Mouse (Mus musculus) stomach, embryonic 16.5 days (tissue): ENCODE data around the gene Spdl1. TPM values are rescaled to one million over a fixed set of nuclear protein-coding genes. Genes with fewer than 3 reads are reported as not detected.

ENCODE experiments used
- ATAC-seq: fragments of 200-750 bp; cut with Nextera tagmentation; 2 replicates; pipeline ENCODE4 v1.8.0; 2017; ENCODE audit warnings: moderate number of reproducible peaks, moderate TSS enrichment; ENCODE audit not compliant: insufficient read depth, low FRiP score
- H3K27ac ChIP-seq: fragments of 300-500 bp; sonication (generic); 2 replicates; pipeline ENCODE4 v1.5.1; 2014; ENCODE audit warnings: low read length
- H3K27me3 ChIP-seq: fragments of 300-500 bp; sonication (generic); 2 replicates; pipeline ENCODE4 v1.6.1; 2014; ENCODE audit warnings: low read length, control low read depth, mixed read lengths; ENCODE audit not compliant: control insufficient read depth, insufficient read depth
- H3K36me3 ChIP-seq: fragments of 300-500 bp; sonication (generic); 2 replicates; pipeline ENCODE4 v1.6.1; 2014; ENCODE audit warnings: low read length; ENCODE audit not compliant: control insufficient read depth, insufficient read depth
- H3K4me1 ChIP-seq: fragments of 300-500 bp; sonication (generic); 2 replicates; pipeline ENCODE4 v1.6.1; 2014; ENCODE audit warnings: low read length, control low read depth, mixed read lengths; ENCODE audit not compliant: control insufficient read depth, insufficient read depth
- H3K4me2 ChIP-seq: fragments of 300-500 bp; sonication (generic); 2 replicates; pipeline ENCODE4 v1.6.1; 2014; ENCODE audit warnings: low read depth, low read length, mixed read lengths
- H3K4me3 ChIP-seq: fragments of 300-500 bp; sonication (generic); replicated peaks from 2 replicates; pipeline ENCODE4 v1.5.1; 2014; ENCODE audit warnings: mild to moderate bottlenecking, low read length
- H3K9ac ChIP-seq: fragments of 300-500 bp; sonication (generic); 2 replicates; pipeline ENCODE4 v1.6.1; 2014; ENCODE audit warnings: low read length
- H3K9me3 ChIP-seq: fragments of 300-500 bp; sonication (generic); replicated peaks from 2 replicates; pipeline ENCODE4 v1.6.1; 2016; ENCODE audit warnings: low read length, control low read depth; ENCODE audit not compliant: control insufficient read depth
- WGBS: fragments of 180-500 bp; shearing (Covaris S2); extraction: QIAGEN DNeasy Blood & Tissue Kit; methylation state at CpG from one replicate; pipeline ENCODE4 v1.1.7; 2014; 5-methylcytosine and 5-hydroxymethylcytosine counted together
- polyA plus RNA-seq: library from polyadenylated mRNA; unstranded; fragments of >200 nt; fragmentation: Nextera tagmentation; extraction: Ambion mirVana; gene quantifications from 2 replicates; pipeline ENCODE4 v1.2.1, GENCODE M21; 2015

Spdl1 gene
- polyA plus RNA-seq, 1 experiment from 2014 or later, result 16.3 TPM

DNA sequence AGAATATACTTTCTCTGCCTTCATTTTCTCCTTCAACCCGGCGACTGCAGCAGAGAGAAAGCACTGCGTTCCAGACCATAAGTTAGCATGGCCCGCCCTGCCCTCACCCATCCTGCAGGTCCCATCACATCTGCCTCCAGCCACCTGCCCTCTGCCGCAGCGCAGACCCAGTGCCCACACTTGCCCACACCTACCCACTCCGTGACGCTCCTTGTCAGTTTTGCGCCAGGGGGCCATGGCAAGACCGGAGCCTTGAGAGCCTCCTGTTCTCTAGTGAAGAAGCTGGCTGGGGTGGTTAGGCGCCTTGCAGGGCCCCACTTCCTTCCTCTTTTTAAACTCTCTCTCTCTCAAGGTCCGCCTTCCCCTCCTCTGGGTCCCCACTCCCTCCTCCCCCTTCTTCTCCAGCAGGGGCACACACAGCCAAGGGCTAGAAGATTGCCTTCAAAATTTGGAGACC, 49.8 kb downstream of the Spdl1 start, which contains the start of gene Dock2:
Gene Dock2, minus strand, starts transcription at position 306 of the 457 bp plus-strand sequence.
- H3K36me3 ChIP-seq, result no peaks in the 10 kb centered on the region
- H3K4me1 ChIP-seq, result no peaks in the 10 kb centered on the region
- no peak for ATAC-seq
- H3K27ac ChIP-seq, result no peak within 1 kb of the TSS
- no peaks in the 10 kb centered on the region for H3K27me3 ChIP-seq
- H3K4me3 ChIP-seq, result peak within 1 kb of the TSS; percentile 1; the same call in 1 of the 2 replicates
- no peak within 1 kb of the TSS for H3K9ac ChIP-seq
- no peaks in the 10 kb centered on the region for H3K9me3 ChIP-seq
- WGBS, result 74% methylated on average over 12 of the region's 12 CpGs
- H3K4me2 ChIP-seq, result 0 out of 2 replicates have a peak within 1 kb of the TSS, but pooled peaks have one; percentile 25

DNA sequence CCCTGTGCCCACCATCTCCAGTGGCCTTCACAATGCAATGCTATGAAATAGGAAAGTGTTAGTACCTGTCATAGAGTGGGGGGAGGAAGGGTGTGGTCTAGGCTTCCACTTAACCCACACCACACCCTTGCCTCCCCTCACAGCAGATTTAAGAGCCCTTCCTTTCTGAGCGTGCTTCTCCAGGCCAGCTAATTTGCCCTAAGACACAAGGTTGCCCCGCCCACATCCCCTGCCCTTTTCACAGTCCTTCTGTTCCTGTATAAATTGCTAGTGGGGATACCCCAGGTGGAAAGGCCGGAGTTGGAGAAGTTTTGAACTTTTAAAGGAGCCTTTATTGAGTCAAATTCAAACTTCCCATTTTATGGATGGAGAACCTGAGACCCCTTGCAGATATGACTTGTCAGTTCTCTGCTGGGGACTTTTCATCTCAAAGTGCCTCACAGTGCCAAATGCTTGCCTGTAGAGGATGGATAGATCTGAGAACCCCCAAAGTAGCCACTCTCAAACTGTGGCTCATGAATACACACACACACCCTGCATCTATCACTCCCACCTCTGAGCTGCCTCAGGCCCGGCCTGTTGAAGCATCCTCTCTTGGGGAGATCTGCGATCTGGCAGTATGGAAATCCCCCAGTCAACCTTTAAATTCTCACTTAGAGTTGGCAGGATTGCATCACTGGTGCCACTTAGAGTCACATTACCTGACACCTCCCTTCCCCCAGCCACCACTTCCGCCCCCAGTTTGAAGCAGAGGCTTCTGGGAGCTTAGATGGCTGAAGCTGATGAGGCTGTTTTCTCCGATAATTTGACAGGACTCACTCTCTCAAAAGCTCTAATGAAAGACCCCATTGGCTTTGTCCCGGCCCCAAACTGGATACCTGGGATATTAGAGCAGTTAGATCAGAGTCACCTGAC, 50.7 kb downstream of the Spdl1 start:
- peak overlapping the region; percentile 1; the same call in 1 of the 2 replicates for H3K4me3 ChIP-seq
- H3K9ac ChIP-seq, result no peak overlapping the region
- ATAC-seq, result peak; percentile 16; the same call in 1 of the 2 replicates
- H3K4me1 ChIP-seq, result no peaks in the 10 kb centered on the region
- H3K27me3 ChIP-seq, result no peaks in the 10 kb centered on the region
- no peaks in the 10 kb centered on the region for H3K36me3 ChIP-seq
- 67% methylated on average over 8 of the region's 8 CpGs for WGBS
- no peak overlapping the region for H3K27ac ChIP-seq
- H3K9me3 ChIP-seq, result no peaks in the 10 kb centered on the region
- 0 out of 2 replicates have a peak overlapping the region, but pooled peaks have one; percentile 25 for H3K4me2 ChIP-seq

DNA sequence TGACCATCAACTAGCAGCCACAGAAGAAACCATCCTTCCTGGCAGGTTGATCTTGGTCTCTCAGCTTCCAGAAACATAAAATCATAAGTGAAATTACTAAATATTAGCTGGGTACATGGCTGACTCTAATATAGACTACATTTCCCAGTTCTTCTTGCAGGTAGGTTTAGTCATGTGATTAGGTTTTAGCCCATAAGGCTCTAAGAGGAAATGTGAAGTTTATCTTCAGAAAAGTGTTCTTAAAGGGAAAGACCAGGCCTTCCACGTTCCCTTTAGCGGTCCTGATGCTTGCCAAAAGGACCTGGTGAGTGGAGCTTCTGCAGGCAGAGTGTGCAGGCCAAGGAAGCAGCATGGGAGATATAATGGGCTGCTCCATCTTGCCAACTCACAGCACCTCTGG, 52.7 kb downstream of the Spdl1 start:
- no peak overlapping the region for H3K9ac ChIP-seq
- no peak overlapping the region for H3K4me2 ChIP-seq
- no peak for ATAC-seq
- no peaks in the 10 kb centered on the region for H3K4me1 ChIP-seq
- 76% methylated on average over 2 of the region's 2 CpGs for WGBS
- H3K27ac ChIP-seq, result no peak overlapping the region
- no peaks in the 10 kb centered on the region for H3K36me3 ChIP-seq
- no peak overlapping the region for H3K4me3 ChIP-seq
- no peaks in the 10 kb centered on the region for H3K9me3 ChIP-seq
- no peaks in the 10 kb centered on the region for H3K27me3 ChIP-seq

DNA sequence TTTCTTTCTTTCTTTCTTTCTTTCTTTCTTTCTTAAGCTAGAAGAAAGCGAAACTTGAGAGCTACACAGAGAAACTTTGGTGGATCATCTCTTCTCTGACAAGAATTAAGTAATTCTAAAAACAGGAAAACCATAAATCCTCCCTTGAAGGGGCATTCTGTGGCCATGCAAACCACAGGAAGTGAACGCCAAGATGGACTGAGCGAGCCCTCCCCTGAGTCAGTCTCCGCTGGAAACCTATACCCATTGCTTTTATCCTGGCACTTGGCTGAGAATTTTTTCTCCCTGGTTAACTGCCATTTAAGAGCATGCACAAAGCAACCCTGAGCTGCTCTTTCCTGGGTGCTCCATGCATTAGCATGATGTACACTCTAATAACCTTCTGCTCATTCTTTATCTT, 53.5 kb downstream of the Spdl1 start:
- Histone ChIP-seq H3K9ac (no peak overlapping the region), H3K4me1 (no peaks in the 10 kb centered on the region), H3K27ac (no peak overlapping the region), H3K9me3 (no peaks in the 10 kb centered on the region), H3K4me3 (no peak overlapping the region), H3K4me2 (no peak overlapping the region), H3K36me3 (no peaks in the 10 kb centered on the region), H3K27me3 (no peaks in the 10 kb centered on the region)
- ATAC-seq, result no peak
- 79% methylated on average over 4 of the region's 4 CpGs for WGBS

DNA sequence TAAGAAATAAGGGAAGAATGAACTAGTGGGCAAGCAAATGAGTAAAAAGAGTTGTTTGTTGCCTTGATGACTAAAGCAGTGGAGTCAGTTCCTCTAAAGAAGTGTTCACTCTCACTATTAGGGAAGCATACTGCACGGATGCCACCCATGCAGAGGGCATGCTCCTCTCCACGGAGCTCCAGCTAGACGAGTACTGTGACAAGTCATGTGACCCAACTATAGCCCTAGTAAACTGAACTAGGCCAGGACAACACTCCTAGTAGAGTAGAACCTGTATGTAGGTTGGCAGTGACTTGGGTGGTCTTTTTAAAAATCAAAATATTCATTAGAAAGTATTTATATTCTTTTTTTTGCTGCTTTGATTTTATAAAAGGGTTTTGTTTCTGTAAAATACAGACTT, 55.1 kb downstream of the Spdl1 start:
- no peak for ATAC-seq
- Histone ChIP-seq H3K9ac (no peak overlapping the region), H3K4me2 (no peak overlapping the region), H3K27ac (no peak overlapping the region), H3K36me3 (no peaks in the 10 kb centered on the region), H3K27me3 (no peaks in the 10 kb centered on the region), H3K4me1 (no peaks in the 10 kb centered on the region), H3K4me3 (no peak overlapping the region), H3K9me3 (no peaks in the 10 kb centered on the region)
- WGBS, result 69% methylated on average over 3 of the region's 3 CpGs

DNA sequence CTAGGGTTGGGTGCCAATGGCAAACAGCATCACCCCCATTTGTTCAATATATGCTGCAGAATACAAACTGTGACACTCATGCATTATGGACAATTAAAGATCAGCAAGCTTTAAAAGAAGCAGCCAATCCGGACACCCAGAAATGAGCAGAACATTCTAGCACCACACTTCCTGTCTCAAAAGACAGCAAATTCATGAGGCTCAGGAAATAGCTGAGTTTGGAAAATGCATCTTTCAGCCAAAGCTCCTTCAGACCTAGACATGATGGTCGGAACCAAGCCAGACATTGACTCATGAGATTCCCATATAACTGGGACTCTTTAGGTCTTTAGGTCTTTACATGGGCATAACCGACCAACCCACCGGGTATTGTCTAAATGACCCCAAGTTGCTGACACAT, 55.9 kb downstream of the Spdl1 start:
- Histone ChIP-seq H3K9me3 (no peaks in the 10 kb centered on the region), H3K9ac (no peak overlapping the region), H3K4me1 (no peaks in the 10 kb centered on the region), H3K27me3 (no peaks in the 10 kb centered on the region), H3K27ac (no peak overlapping the region), H3K36me3 (no peaks in the 10 kb centered on the region), H3K4me3 (no peak overlapping the region), H3K4me2 (no peak overlapping the region)
- no peak for ATAC-seq
- WGBS, result 84% methylated on average over 4 of the region's 4 CpGs

DNA sequence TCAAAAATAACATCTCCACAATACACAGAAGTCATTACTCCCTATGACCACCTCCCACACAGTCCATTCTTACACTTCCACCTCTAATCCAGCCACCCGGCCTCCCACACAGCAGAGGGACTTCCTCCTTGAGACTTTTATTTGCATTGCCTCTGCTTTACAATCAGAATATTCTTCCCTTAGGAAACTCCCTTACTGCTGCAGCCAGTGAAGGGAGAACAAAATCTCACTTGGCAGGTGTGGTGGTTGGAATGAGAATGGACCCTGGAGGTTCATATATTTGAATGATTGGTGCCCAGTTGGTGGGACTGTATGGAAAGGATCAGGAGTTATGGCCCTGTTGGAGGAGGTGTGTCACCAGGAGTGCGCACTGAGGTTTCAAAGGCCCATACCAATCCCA, 57.4 kb downstream of the Spdl1 start:
- no peaks in the 10 kb centered on the region for H3K27me3 ChIP-seq
- no peak overlapping the region for H3K4me3 ChIP-seq
- H3K36me3 ChIP-seq, result no peaks in the 10 kb centered on the region
- H3K4me1 ChIP-seq, result peaks cover 3% of the 10 kb centered on the region; the same call in 1 of the 2 replicates
- H3K27ac ChIP-seq, result no peak overlapping the region
- H3K9me3 ChIP-seq, result no peaks in the 10 kb centered on the region
- H3K9ac ChIP-seq, result no peak overlapping the region
- H3K4me2 ChIP-seq, result no peak overlapping the region
- ATAC-seq, result no peak
- WGBS, result 70% methylated on average over 2 of the region's 2 CpGs

DNA sequence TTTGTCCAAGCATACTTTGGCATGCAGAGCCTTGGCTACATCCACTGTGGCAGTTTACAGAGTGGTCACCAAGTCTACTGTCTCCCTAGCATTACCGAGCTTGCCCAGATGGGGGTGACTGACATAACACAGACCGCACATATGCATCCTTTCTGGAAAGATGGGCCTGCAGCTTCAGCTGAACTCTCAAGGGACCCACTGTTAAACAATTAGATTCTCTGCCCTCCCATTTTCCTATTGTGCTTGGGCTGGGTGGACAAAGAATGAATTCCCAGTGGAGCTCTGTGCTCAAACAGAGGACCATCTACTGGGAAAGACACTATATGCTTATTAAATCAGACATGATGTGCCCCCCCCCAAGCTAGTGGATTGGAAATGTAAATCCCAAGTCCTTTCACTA, 58.8 kb downstream of the Spdl1 start:
- H3K9me3 ChIP-seq, result no peaks in the 10 kb centered on the region
- ATAC-seq, result no peak
- peaks cover 5% of the 10 kb centered on the region; the same call in 1 of the 2 replicates for H3K4me1 ChIP-seq
- H3K4me3 ChIP-seq, result no peak overlapping the region
- WGBS, result 66% methylated on average over 2 of the region's 2 CpGs
- no peak overlapping the region for H3K9ac ChIP-seq
- H3K27ac ChIP-seq, result no peak overlapping the region
- H3K36me3 ChIP-seq, result no peaks in the 10 kb centered on the region
- H3K4me2 ChIP-seq, result no peak overlapping the region
- H3K27me3 ChIP-seq, result no peaks in the 10 kb centered on the region

DNA sequence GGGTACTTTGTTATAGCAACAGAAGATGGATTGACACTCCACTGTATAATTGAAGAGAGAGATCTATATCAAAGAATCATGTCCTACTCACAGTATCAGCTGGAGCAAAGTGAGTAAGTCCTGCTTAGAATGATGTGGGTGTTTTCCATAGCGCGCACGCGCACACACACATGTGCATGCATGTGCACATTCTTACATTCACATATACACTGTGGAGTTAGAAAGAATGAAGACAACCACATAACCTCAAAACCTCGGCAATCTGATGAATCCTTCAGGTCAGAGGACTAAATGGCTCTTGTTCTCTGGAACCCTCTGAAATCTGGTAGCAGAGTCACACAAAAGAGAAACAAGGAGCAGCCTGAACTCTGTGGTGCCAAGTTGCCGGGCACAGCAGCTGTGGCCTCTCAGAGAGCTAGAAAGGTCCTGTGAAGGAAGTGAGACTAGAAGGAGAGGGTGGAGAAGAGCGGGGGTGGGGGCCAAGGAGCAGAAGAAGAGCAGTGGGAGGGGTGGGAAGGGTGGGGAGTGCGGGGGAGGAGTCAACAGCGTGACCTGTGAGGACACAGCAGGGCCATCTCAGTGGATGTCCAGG, 60.0 kb downstream of the Spdl1 start:
- Histone ChIP-seq H3K27me3 (no peaks in the 10 kb centered on the region), H3K9me3 (no peaks in the 10 kb centered on the region), H3K4me3 (no peak overlapping the region), H3K4me1 (peaks cover 5% of the 10 kb centered on the region; the same call in 1 of the 2 replicates), H3K9ac (no peak overlapping the region), H3K27ac (no peak overlapping the region), H3K36me3 (no peaks in the 10 kb centered on the region), H3K4me2 (no peak overlapping the region)
- no peak for ATAC-seq
- 85% methylated on average over 9 of the region's 9 CpGs for WGBS
